Mouse (Mus musculus) ZHBTc4 (cell line): ENCODE measurements around the gene Olfr395.
"Not testable (repeated sequence)": the region's sequence is repeated elsewhere in the genome, so short reads cannot be mapped to it uniquely, and the experiment has no call there.

Experiments used
- DNase-seq: peaks from one replicate; pipeline ENCODE4 v3.0.0-alpha.2; 2011; ENCODE audit warnings: low read depth, low spot score

The Olfr395 gene

DNA sequence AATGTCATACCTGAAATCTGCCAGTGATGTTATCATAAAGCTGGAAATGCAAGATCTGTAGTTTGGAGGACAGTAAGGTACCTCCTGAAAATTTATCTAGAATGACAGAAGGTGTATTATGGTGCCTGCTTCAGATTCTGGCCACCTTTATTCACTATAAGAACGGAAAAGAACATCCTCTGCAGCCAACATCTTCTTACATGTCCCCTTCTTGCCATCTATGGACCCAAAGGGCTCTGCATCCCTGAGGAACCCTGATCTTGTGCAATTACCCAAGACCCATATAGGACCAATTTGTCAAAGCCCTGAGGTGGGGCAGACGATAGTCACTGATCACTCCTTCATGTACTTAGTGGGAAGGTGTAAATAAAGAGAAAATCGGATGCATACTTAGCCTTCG is at the start of gene Olfr395:
Olfr395 (minus strand) TSS at position 101 of the 400 bp plus-strand sequence.
- DNase-seq = not testable (repeated sequence)

DNA sequence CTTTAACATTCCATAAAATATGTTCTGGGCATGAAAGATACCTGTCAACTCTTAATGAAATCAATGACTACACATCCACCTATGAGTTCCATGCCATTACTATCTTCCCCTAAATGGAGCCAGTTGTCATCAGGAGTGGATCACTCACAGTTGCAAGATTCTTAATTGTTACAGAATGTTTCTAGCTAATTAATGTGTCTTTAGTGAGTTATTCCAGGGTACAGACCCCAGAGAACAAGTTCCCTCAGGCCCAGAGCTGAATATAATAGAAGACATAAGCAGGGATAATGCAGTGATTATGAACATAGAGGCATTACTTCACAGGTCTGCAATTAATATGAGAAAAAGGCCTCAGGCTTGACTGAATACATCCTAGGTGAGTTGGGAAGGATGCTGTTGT is 27.3 kb upstream of the Olfr395 start, which contains the start of gene Olfr23:
Olfr23 (plus strand) TSS at position 301 of the 400 bp plus-strand sequence.
- no peak for DNase-seq

DNA sequence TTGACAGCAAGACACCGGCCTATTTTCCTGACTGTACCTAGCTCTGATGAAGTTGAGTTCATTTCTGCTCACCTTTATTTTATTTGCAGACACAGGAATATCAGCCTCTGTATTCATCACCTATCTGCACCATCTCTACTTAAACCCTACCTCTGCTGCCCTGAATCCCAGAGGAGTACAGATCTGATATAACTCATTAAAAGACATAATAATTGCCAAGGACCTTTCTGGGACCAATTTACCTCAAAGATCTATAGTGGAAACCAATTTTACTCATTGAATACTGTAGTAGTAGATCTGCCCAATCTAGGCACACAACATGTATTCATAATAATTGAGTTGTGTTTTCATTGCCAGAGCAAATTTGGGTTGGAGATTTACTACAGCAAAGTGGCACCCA is 18.4 kb downstream of the Olfr395 start, which contains the start of gene Olfr394:
Olfr394 (minus strand) TSS at position 101 of the 400 bp plus-strand sequence.
- DNase-seq = no peak
